Mouse (Mus musculus): ENCODE measurements around the gene Arf6. TPM values are rescaled to one million over a fixed set of nuclear protein-coding genes. Genes with fewer than 3 reads are reported as not detected.
"Not testable (repeated sequence)": the region's sequence is repeated elsewhere in the genome, so short reads cannot be mapped to it uniquely, and the experiment has no call there.

Gene Arf6
- polyA plus RNA-seq, 1 experiment from 2014 or later, result 86.3 TPM

- WGBS, result under 1% methylated on average over 42 of the region's 42 CpGs
- no peaks in the 10 kb centered on the region for H3K27me3 ChIP-seq (replicated peaks; ENCODE audit: insufficient read depth, low read length)
- H3K4me1 ChIP-seq (ENCODE audit: insufficient read depth, low read depth, low read length), result no peaks in the 10 kb centered on the region; the same call in 1 of the 2 replicates
- H3K27ac ChIP-seq (ENCODE audit: low read length), result peak overlapping the region; percentile 99
- H3K4me3 ChIP-seq (ENCODE audit: low read depth, low read length), result peak overlapping the region; percentile 100
- peak overlapping the region; percentile 99 for H3K9ac ChIP-seq (replicated peaks; ENCODE audit: low read depth)
- DNase-seq (ENCODE audit: low spot score) (peak; percentile 22), ATAC-seq (no peak; the same call in 1 of the 2 replicates)
- no peaks in the 10 kb centered on the region for H3K9me3 ChIP-seq (ENCODE audit: low read length)
- peak overlapping the region; percentile 81 for H3K4me2 ChIP-seq (replicated peaks; ENCODE audit: low read depth, low read length)
- TF ChIP-seq EP300 (IDR thresholded peaks at IDR 0.05) (no peak), CTCF (IDR thresholded peaks at IDR 0.05) (no peak)
- no peaks in the 10 kb centered on the region for H3K36me3 ChIP-seq (ENCODE audit: insufficient read depth, low read length)
These were observed 881 bp downstream of the Arf6 start for GRCm38 (mm10) chr12:69372731-69373331.

GRCm38 (mm10) chr12:69373850-69374766, 2.2 kb downstream of the Arf6 start:
- H3K4me3 ChIP-seq (ENCODE audit: low read depth, low read length), result peak overlapping the region; percentile 100
- no peak overlapping the region for H3K27ac ChIP-seq (ENCODE audit: low read length)

GRCm38 (mm10) chr12:69376132-69376531, 4.2 kb downstream of the Arf6 start:
- H3K27ac ChIP-seq (ENCODE audit: low read length), result 0 out of 2 replicates have a peak overlapping the region, but pooled peaks have one; percentile 32
- no peak for ATAC-seq
- H3K4me1 ChIP-seq (ENCODE audit: insufficient read depth, low read depth, low read length), result peaks cover 2% of the 10 kb centered on the region; the same call in 1 of the 2 replicates
- no peaks in the 10 kb centered on the region for H3K27me3 ChIP-seq (replicated peaks; ENCODE audit: insufficient read depth, low read length)
- no peaks in the 10 kb centered on the region for H3K36me3 ChIP-seq (ENCODE audit: insufficient read depth, low read length)
- DNase-seq (ENCODE audit: low spot score), result no peak
- TF ChIP-seq CTCF (IDR thresholded peaks at IDR 0.05) (no peak), EP300 (IDR thresholded peaks at IDR 0.05) (no peak)
- peak overlapping the region; percentile 17 for H3K4me3 ChIP-seq (ENCODE audit: low read depth, low read length)
- H3K4me2 ChIP-seq (replicated peaks; ENCODE audit: low read depth, low read length), result peak overlapping the region; percentile 27
- WGBS, result 61% methylated on average over 2 of the region's 2 CpGs
- H3K9ac ChIP-seq (replicated peaks; ENCODE audit: low read depth), result no peak overlapping the region
- H3K9me3 ChIP-seq (ENCODE audit: low read length), result no peaks in the 10 kb centered on the region

More at GRCm38 (mm10) chr12:69373850-69374766, 2.2 kb downstream of the Arf6 start:
- WGBS, result 11% methylated on average over 11 of the region's 11 CpGs
- TF ChIP-seq CTCF (IDR thresholded peaks at IDR 0.05), result no peak
- no peak for TF ChIP-seq EP300 (IDR thresholded peaks at IDR 0.05)
- H3K9ac ChIP-seq (replicated peaks; ENCODE audit: low read depth), result peak overlapping the region; percentile 99
- no peaks in the 10 kb centered on the region for H3K27me3 ChIP-seq (replicated peaks; ENCODE audit: insufficient read depth, low read length)
- ATAC-seq (no peak), DNase-seq (ENCODE audit: low spot score) (peak; percentile 36)
- H3K4me1 ChIP-seq (ENCODE audit: insufficient read depth, low read depth, low read length), result peaks cover 2% of the 10 kb centered on the region; the same call in 1 of the 2 replicates
- H3K4me2 ChIP-seq (replicated peaks; ENCODE audit: low read depth, low read length), result peak overlapping the region; percentile 81
- H3K36me3 ChIP-seq (ENCODE audit: insufficient read depth, low read length), result no peaks in the 10 kb centered on the region
- H3K9me3 ChIP-seq (ENCODE audit: low read length), result no peaks in the 10 kb centered on the region

GRCm38 (mm10) chr12:69377188-69377587, 5.2 kb downstream of the Arf6 start:
- H3K4me3 ChIP-seq (ENCODE audit: low read depth, low read length), result no peak overlapping the region
- H3K36me3 ChIP-seq (ENCODE audit: insufficient read depth, low read length), result no peaks in the 10 kb centered on the region
- peaks cover 2% of the 10 kb centered on the region; the same call in 1 of the 2 replicates for H3K4me1 ChIP-seq (ENCODE audit: insufficient read depth, low read depth, low read length)
- no peak overlapping the region for H3K9ac ChIP-seq (replicated peaks; ENCODE audit: low read depth)
- no peak overlapping the region for H3K4me2 ChIP-seq (replicated peaks; ENCODE audit: low read depth, low read length)
- H3K9me3 ChIP-seq (ENCODE audit: low read length), result no peaks in the 10 kb centered on the region
- no peak for TF ChIP-seq EP300 (IDR thresholded peaks at IDR 0.05)
- TF ChIP-seq CTCF (IDR thresholded peaks at IDR 0.05), result no peak
- H3K27ac ChIP-seq (ENCODE audit: low read length), result no peak overlapping the region
- WGBS, result 54% methylated on average over 1 of the region's 1 CpGs
- no peak for ATAC-seq
- DNase-seq (ENCODE audit: low spot score), result peak; percentile 57
- no peaks in the 10 kb centered on the region for H3K27me3 ChIP-seq (replicated peaks; ENCODE audit: insufficient read depth, low read length)

- not testable (repeated sequence) for H3K4me3 ChIP-seq (ENCODE audit: low read depth, low read length); H3K9me3 ChIP-seq (ENCODE audit: low read length); H3K4me1 ChIP-seq (ENCODE audit: insufficient read depth, low read depth, low read length); DNase-seq (ENCODE audit: low spot score); ATAC-seq; H3K9ac ChIP-seq (replicated peaks; ENCODE audit: low read depth); H3K27me3 ChIP-seq (replicated peaks; ENCODE audit: insufficient read depth, low read length); H3K36me3 ChIP-seq (ENCODE audit: insufficient read depth, low read length); H3K4me2 ChIP-seq (replicated peaks; ENCODE audit: low read depth, low read length); H3K27ac ChIP-seq (ENCODE audit: low read length)
- WGBS, result 87% methylated on average over 6 of the region's 6 CpGs
These were observed 5.7 kb downstream of the Arf6 start for GRCm38 (mm10) chr12:69377636-69378035.
